Mouse (Mus musculus) layer of hippocampus, adult 9-11 months (tissue): ENCODE measurements around the gene Slc10a4.
"Not testable (repeated sequence)": the region's sequence is repeated elsewhere in the genome, so short reads cannot be mapped to it uniquely, and the experiment has no call there.

Source experiments
- DNase-seq: peaks from one replicate; pipeline ENCODE4 v3.0.0; 2022

Slc10a4 gene

DNA sequence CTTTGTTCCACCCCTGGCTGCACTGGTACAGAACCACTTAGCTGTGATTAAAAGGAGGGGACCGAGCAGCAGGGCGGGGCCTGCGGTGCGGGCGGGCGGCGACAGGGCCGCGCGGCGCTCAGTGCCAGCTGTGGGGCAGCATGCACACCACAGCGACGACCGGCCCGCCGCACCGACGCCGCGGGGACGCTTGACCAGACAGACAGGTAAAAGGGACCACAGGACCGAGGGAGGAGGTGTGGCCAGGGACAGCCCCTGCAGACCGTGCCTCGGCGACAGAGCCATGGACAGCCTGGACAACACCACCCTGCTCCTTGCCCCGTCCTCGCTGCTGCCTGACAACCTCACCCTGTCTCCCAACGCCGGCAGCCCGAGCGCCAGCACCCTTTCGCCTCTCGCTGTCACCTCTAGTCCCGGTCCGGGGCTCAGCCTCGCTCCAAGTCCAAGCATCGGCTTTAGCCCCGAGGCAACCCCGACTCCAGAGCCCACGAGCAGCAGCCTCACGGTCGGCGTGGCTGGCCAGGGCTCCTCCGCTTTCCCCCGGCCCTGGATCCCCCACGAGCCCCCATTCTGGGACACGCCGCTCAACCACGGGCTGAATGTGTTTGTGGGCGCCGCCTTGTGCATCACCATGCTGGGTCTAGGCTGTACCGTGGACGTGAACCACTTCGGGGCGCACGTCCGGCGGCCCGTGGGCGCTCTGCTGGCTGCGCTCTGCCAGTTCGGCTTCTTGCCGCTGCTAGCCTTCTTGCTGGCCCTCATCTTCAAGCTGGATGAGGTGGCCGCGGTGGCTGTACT lies at the start of gene Slc10a4:
Gene Slc10a4 (plus strand): TSS at position 100 of the 798 bp plus-strand sequence.
- DNase-seq: no peak

DNA sequence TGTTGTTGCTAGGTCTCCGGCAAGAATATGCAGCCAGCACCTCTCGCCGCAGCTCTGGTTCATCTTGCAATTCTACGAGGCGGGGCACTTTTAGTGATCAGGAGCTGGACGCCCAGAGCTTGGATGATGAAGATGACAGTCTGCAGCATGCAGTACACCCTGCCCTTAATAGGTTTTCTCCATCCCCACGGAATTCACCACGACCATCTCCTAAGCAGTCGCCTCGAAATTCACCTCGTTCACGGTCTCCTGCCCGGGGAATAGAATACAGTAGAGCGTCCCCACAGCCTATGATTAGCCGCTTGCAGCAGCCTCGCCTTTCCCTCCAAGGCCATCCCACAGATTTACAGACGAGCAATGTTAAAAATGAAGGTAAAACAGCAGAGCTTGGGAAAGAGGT lies 49.4 kb upstream of the Slc10a4 start:
- no peak for DNase-seq

DNA sequence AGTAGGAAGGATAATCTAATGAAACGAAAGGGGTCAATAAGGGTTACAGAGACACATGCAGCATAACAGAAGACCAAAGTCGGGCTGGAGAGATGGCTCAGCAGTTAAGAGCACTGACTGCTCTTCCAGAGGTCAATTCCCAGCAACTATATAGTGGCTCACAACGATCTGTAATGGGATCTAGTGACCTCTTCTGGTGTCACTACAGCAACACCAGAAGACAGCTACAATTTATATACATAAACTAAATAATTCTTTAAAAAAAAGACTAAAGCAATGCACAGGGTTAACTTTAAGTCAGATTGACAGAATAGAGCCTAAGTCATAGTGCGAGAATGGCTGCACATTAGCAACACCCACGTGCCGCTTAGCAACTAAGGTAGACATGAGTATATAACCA lies 46.6 kb upstream of the Slc10a4 start:
- DNase-seq: no peak

DNA sequence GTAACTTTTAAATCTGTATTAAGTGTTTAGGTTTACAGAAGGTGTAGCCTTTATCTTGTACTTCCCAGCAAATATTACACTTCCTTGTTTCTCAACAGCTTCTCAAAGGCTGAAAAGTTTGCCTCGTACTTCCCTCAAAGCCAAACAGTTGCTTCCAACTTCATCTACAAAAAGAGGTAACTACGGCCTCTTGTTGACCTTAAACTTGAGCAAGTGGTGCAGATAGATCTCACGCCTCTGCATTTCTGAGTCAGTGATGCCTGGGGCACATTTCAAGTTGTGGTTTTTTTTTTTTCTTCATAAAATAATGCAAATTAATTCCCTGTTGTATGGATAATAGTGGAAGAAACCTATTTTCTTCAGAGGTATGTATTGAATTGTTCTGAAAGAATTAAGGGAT lies 41.0 kb upstream of the Slc10a4 start:
- DNase-seq: no peak

DNA sequence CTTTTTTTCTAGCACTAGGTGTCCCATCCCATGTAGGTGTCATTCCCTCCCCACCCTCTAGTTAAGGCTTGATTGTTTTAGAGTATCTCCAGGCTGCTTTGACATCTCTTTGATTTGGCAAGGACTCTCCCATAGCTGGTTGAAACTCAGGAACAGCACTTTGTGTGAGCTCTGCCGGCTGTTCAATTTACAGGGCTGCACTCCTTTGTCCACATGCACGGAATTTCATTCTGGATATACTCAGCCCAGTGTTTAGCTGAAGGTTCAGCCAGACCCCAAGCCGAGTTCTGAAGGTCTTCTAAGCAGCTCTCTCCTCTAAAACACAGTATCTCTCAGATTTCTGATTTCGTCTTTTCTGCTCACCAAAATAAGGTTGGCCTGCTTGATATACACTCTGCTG lies 34.2 kb upstream of the Slc10a4 start:
- no peak for DNase-seq

DNA sequence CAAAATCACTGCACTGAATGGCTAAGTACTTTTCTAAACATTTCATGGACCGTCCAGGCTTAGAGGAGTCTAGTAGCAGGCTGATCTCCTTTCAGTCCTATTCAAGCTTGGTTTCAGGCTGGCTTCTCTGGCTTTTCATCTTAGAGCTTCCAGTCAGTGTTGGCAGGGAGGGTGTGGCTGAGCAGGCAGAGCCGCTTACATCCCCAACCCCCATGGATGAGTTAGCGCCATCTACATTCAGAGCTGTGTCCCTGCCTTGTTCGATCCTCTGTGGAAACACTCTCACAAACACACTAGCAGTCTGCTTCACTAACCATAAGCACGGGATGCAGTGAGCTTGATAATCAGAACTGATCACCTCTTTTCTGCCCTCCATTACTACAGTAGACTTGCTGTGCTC lies 33.7 kb upstream of the Slc10a4 start:
- no peak for DNase-seq

DNA sequence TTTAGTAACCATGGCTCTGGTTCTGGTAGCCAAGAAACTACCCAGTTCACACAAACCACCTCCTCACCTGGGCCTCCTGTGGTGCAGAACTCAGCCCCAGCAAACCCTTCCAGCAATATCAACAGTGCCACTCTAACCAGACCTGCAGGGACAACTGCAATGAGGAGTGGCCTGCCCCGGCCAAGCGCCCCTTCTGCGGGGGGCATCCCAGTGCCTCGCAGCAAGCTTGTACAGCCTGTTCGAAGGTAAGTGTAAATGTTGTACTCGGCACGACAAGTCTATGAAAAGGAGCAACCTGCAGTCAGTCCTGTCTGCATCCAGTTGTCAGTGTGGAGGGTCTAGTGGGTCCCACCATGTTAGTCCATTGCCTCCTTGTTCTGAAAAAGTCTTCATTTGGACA lies 32.1 kb upstream of the Slc10a4 start, which contains the start of gene Gm10135:
Gene Gm10135 (minus strand): TSS at position 101 of the 400 bp plus-strand sequence.
- no peak for DNase-seq

DNA sequence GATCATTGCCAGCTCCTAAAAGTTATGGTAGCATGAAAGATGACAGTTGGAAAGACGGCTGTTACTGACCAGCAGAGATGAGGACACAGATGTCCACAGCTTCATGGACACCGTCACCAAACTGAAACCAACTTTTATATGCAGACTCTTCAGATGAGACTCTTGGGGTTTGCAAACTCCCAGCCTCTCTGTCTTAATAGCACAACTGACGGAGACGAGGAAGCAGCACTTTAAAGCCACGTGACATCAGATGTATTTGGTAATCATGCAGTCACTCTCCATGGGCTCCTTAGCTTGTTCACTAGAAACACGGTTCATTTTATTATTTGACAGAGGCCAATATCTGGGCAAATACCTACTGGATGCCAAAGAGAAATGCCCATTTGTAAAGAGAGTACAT lies 30.7 kb upstream of the Slc10a4 start:
- no peak for DNase-seq

DNA sequence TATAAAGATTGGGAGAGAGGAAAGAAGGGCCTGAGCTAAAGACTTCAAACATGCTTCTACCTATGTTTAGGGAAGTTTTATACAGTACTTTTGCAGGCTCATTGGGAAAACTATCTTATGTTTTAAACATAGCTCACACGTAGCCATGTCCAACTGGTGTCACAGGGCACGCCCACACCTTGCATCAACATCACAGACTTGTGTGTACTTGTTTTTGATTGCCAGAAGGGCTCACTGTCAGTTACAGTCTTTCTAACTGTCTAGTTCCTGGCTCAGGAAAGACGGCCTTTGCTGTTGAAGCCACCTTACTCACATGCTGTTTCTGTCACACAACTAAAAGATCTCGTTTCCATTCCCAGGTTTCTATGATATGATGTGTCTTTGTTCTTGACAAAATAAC lies 30.1 kb upstream of the Slc10a4 start:
- DNase-seq: no peak

DNA sequence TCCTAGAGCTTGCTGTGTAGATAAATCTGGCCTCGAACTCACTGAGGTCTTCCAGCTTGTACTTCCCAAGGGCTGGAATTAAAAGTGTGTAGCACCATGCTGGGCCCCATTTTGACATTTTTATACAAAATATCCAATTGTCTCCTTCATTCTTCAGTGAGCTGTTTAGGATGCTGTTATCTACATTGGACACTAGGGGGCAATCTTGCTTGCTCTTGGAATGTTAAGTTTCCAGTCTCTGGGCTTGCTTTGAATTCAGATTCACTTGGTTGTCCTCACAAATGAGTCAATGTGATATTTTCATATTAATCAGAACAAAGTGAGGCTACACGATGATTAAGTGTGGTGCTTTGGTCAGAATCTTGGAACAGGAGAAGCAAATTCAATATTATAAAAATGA lies 22.6 kb upstream of the Slc10a4 start:
- peak; percentile 14 for DNase-seq

DNA sequence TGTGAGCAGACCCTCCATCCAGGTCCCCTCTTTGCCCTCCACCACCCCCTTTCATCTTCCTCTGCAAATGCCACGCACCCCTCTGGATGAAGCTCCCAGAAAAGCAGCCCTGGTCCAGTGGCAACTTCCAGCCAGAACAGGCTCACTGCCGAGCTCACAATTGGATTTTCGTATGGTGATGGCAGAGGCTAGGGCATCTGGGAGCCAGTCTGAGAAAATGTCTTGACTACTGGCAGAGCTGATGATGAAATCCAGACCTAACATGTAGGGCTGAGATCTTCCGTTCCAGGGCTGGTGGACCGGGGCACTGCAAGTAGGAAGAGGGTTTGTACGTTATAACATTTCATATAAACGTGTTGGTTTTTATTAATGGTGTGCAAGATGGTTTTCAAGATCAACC lies 18.9 kb upstream of the Slc10a4 start:
- DNase-seq: no peak

DNA sequence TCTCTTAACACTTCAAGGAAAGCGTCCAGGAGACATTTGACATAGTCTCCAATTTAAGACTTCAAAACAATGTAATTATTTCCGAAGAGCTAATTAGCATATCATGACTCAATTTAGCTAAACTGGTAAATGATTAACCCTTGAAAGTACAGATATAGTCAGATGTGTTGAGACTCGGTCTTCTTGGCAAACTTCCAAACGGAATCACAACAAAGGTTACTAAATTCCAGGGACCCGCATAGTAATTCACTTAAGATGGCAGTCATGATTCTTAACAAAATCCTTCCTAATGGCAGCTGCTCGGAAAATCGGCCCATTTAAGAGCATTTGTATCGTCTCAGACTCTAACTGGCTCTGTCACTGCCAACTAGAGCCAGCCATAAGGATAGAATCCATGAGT lies 16.9 kb upstream of the Slc10a4 start:
- DNase-seq: no peak

DNA sequence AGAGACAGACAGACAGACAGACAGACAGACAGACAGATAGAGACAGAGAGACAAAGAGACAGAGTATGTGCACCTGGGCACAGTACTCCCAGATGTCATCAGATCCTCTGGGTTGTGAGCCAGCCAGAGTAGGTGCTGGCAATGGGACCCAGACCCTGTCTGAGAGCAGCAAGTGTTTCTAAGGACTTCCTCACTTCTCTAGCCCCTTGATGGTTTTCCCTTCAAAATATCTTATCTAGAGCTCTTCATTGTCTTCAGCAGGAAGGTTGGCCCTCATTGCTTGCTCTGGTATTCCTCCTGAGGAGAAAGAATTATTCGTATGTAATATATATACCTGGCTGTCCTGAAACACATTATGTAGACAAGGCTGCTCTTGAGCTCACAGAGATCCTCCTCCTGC lies 14.2 kb upstream of the Slc10a4 start:
- DNase-seq: no peak

DNA sequence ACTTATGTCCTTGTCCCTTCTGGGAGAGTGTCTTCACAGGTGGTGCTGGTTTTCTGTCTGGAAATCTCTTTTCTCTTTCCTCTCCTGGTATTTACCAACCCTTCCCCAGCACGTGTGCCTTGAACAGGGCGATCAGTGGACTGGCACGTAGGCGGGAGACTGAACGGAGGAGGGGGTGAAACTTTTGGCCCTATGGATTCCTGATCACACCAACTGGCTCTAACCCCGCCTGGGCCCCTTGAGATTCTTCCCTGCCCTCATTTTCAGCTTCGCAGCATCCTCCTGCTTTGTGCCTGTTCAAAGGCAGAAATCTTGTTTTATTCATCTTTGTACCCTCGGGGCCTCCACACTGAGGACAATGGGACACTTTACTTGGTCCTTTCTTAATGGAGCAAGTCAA lies 12.3 kb upstream of the Slc10a4 start:
- DNase-seq: no peak

DNA sequence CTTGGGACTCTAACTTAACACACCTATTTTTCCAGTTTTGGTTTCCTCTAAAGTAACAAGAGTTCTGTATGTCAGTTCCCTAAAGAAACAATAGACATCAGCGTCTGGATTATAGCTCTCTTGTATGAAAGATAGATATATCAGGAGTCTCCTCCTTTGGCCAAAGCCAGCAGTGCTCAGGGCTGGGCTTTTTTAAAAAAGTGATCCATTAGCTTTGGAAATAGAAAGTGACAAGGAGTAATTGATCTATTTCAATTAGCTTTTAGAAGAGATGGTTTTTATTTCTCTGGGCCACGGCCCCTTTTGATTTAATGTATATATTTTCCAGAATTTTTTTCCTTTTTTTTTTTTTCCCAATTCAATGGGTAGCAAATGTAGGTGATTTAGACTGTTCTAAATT lies 11.8 kb upstream of the Slc10a4 start:
- DNase-seq: no peak

DNA sequence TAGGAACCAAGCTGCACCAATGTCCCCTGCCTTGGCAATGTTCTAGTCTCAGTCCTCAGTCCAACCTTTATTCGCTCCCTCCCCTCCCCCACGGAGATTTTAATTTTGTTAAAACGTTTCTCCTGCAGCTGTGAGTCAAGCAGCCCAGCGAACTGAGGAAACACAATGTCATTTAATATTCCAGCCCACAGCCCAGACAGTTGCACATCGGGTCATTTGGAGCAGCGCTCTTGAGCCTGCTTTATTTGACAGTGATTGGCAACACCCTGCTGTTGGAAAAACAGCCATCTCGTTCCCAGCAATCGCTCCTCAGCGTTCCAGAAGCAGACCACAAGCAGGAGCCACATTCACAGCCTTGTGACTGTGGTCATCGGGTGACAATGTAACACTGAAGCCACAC lies 11.3 kb upstream of the Slc10a4 start:
- no peak for DNase-seq

DNA sequence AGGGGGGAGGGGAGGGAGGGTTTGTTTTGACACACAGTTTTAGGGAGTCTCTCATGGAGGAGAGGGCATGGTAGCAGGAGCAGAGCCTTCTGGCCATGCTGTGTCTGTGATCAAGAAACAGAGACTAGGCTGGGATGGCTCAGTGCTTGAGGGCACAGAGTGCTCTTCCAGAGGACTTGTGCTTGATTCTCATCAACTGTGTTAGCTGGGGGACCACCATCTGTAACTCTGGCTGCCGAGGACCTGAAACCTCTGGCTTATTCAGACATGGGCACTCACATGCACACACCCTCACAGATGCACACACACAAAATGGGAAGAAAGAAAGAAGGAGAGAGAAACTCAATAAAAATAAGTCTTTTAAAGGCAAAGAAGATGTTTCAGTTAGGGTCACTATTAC lies 8.1 kb upstream of the Slc10a4 start:
- DNase-seq: not testable (repeated sequence)

DNA sequence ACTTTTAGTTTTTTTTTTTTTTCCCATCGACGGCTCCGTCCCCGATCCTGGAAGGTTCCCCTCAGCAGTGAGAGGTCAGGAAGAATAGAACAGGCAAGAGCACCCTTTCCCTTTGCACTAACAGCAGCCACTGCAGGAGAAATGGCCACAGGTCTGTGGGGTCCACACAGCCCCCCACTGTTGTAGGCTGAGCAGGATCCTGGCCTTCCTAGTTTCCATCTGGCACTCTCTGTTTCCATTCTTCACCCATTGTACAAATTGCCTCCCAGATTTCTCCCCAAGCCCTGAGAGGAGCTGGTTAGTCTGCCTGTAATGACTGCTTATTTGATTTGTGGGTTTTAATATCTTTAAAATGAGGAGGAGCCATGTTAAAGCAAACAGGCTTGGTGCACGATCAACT lies 2.6 kb upstream of the Slc10a4 start:
- DNase-seq: no peak

DNA sequence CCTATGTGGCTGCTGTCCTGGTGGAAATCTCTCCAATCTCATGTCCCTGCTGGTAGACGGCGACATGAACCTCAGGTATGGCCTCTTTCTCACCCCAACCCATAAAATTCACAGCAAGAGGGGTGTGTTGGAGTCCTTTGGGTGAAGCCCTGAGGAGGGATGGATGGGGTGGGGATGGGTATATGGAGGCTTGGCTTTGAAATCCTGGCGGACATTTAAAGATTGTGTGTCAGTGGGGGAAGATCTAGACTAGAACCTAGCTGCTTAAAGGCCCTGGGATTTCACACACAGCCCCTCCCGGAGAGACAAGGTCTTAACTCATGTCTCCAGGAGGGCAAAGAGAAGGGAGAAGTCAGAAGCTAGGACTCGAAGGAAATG lies 888 bp downstream of the Slc10a4 start:
- no peak for DNase-seq

DNA sequence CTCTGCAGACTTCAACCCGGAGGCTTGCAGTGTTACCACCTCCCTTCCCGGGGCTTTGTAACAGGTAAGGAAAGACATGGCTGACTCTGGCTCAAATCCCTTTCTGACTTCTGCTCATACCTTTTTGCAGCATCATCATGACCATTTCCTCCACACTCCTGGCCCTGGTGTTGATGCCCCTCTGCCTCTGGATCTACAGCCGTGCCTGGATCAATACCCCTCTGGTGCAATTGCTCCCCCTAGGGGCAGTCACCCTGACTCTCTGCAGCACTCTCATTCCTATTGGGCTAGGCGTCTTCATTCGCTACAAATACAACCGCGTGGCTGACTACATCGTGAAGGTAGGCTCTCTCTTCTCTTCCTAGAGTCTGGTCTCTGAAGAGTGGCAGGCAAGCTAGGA lies 1.5 kb downstream of the Slc10a4 start:
- not testable (repeated sequence) for DNase-seq

DNA sequence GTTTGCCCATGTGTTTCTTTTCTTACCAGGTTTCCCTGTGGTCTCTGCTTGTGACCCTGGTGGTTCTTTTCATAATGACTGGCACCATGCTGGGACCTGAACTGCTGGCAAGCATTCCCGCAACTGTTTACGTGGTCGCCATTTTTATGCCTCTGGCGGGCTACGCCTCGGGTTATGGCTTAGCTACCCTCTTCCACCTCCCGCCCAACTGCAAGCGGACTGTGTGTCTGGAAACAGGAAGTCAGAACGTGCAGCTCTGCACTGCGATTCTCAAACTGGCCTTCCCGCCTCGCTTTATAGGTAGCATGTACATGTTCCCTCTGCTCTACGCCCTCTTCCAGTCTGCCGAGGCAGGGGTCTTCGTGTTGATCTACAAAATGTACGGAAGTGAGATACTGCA lies 5.1 kb downstream of the Slc10a4 start:
- DNase-seq: not testable (repeated sequence)

DNA sequence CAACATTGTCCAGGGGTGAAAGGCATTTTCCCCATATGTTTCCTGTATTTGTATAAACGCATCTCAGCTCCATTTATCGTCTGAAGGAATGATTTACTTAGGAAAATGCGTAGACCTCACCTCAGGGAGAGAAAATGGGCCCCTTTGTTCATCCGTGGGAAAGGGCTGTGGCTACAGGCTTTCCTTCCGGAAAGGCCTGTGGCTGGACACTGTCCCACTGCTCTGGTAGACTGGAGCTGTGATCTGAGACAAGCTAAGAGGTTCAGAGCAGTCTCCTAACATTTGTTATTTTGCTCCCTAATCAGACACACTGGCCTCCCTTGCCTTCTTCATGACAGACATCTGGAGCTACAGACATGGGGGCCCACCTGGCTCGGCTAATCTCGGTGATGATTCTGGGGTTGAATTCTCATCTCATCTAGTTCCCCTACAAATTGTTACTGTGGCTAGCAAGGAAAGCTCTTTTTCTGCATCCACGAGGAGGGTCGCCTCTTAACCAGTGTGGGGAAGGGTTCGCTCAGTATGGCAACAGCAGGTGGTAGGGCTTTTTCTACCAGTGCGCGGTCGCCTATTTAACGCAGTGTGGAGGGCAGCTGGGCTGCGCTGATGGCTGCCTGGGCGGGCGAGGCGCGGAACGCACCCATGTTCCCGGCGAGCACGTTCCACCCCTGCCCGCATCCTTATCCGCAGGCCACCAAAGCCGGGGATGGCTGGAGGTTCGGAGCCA lies 6.4 kb downstream of the Slc10a4 start:
- not testable (repeated sequence) for DNase-seq

DNA sequence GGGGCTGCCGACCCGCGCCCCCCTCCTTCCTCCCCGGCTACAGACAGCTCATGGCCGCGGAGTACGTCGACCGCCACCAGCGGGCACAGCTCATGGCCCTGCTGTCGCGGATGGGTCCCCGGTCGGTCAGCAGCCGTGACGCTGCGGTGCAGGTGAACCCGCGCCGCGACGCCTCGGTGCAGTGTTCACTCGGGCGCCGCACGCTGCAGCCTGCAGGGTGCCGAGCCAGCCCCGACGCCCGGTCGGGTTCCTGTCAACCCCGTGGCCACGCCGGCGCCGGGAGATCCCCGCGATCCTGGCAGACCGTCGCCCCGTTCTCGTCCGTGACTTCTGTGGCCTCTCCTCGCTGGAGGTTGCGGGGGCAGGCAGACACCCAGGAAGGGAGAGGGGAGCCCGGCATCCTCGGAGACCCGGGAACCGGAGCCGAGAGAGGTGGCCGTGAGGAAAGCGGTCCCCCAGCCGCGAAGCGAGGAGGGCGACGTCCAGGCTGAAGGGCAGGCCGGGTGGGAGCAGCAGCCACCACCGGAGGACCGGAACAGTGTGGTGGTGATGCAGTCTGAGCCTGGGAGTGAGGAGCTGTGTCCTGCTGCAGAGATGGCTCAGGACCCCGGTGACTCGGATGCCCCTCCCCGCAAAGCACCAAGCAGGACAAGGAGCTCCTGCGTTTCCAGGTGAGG lies 7.1 kb downstream of the Slc10a4 start:
- not testable (repeated sequence) for DNase-seq

DNA sequence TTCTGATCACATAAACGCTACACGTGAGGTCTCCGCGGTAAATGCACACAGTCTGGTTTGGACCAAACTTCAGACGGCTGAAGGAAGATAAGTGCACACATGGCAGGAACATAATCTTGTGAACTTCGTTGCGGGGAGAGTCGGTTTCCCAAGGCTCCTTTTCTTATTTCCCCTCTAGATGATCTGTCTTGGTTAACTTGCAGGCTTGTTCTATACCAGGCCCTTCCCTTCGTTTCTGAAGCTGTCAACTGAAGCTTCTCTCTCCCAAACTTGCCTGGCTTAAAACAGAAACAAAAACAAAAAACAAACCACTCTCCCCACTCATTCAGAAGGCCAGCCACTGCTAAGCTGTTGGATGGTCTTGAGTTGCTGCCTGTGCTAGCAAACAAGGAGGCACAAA lies 8.1 kb downstream of the Slc10a4 start:
- DNase-seq: no peak
